Mouse (Mus musculus) kidney, adult 11 months (tissue): ENCODE data around the gene Gm10271.

Experiments used
- DNase-seq: peaks from one replicate; pipeline ENCODE4 v3.0.0; 2022

Gm10271 gene

GRCm38 (mm10) chr10:116972509-116972908 lies at the start of gene Gm10271:
Gm10271 (minus strand) TSS chr10:116972609.
- DNase-seq = no peak

- peak; percentile 74 for DNase-seq
Measured at GRCm38 (mm10) chr10:117021020-117021754, 48.8 kb upstream of the Gm10271 start.

- DNase-seq = no peak
Measured at GRCm38 (mm10) chr10:117018281-117018840, 46.0 kb upstream of the Gm10271 start.

GRCm38 (mm10) chr10:117014565-117014964 lies 42.2 kb upstream of the Gm10271 start:
- no peak for DNase-seq

GRCm38 (mm10) chr10:117013689-117014390 lies 41.4 kb upstream of the Gm10271 start:
- DNase-seq = no peak

GRCm38 (mm10) chr10:117011047-117011446 lies 38.6 kb upstream of the Gm10271 start:
- no peak for DNase-seq

GRCm38 (mm10) chr10:117009691-117010090 lies 37.3 kb upstream of the Gm10271 start:
- DNase-seq = peak; percentile 59

GRCm38 (mm10) chr10:117005707-117006464 lies 33.5 kb upstream of the Gm10271 start:
- DNase-seq = no peak

- DNase-seq = no peak
Measured at GRCm38 (mm10) chr10:117004695-117005094, 32.3 kb upstream of the Gm10271 start.

- DNase-seq = no peak
Measured at GRCm38 (mm10) chr10:117000975-117001374, 28.6 kb upstream of the Gm10271 start.

- no peak for DNase-seq
Measured at GRCm38 (mm10) chr10:116998716-116999455, 26.5 kb upstream of the Gm10271 start.

GRCm38 (mm10) chr10:116996236-116996600 lies 23.8 kb upstream of the Gm10271 start:
- DNase-seq = peak; percentile 68

- no peak for DNase-seq
Measured at GRCm38 (mm10) chr10:116995584-116996235, 23.3 kb upstream of the Gm10271 start.

GRCm38 (mm10) chr10:116995162-116995561 lies 22.8 kb upstream of the Gm10271 start:
- DNase-seq = no peak

- DNase-seq = no peak
Measured at GRCm38 (mm10) chr10:116993971-116994370, 21.6 kb upstream of the Gm10271 start.

GRCm38 (mm10) chr10:116986264-116987082 lies 14.1 kb upstream of the Gm10271 start, which contains the start of gene Best3:
Best3 (plus strand) TSS chr10:116986314.
- DNase-seq = no peak

- DNase-seq = no peak
Measured at GRCm38 (mm10) chr10:116984836-116985235, 12.4 kb upstream of the Gm10271 start.

- no peak for DNase-seq
Measured at GRCm38 (mm10) chr10:116982526-116982925, 10.1 kb upstream of the Gm10271 start.

GRCm38 (mm10) chr10:116980888-116981287 lies 8.5 kb upstream of the Gm10271 start:
- no peak for DNase-seq

- DNase-seq = peak; percentile 78
Measured at GRCm38 (mm10) chr10:116980273-116980672, 7.9 kb upstream of the Gm10271 start.

- no peak for DNase-seq
Measured at GRCm38 (mm10) chr10:116978841-116979240, 6.4 kb upstream of the Gm10271 start.
